Mouse (Mus musculus) kidney, embryonic 15.5 days (tissue): ENCODE results near the gene Kcnk2. TPM values are rescaled to one million over a fixed set of nuclear protein-coding genes. Genes with fewer than 3 reads are reported as not detected.
"Not testable (repeated sequence)": the region's sequence is repeated elsewhere in the genome, so short reads cannot be mapped to it uniquely, and the experiment has no call there.

ENCODE experiments used
- ATAC-seq: fragments of 200-750 bp; cut with Nextera tagmentation; replicated peaks from 2 replicates; pipeline ENCODE4 v1.8.0; 2017; ENCODE audit warnings: moderate TSS enrichment; ENCODE audit not compliant: low FRiP score
- H3K27ac ChIP-seq: fragments of 300-500 bp; sonication (generic); 2 replicates; pipeline ENCODE4 v1.5.1; 2015; ENCODE audit warnings: mild to moderate bottlenecking, inconsistent platforms
- H3K27me3 ChIP-seq: fragments of 300-500 bp; sonication (generic); 2 replicates; pipeline ENCODE4 v1.6.1; 2015; ENCODE audit warnings: inconsistent platforms
- H3K36me3 ChIP-seq: fragments of 300-500 bp; sonication (generic); 2 replicates; pipeline ENCODE4 v1.6.1; 2015; ENCODE audit warnings: inconsistent platforms
- H3K4me1 ChIP-seq: fragments of 300-500 bp; sonication (generic); 2 replicates; pipeline ENCODE4 v1.6.1; 2015; ENCODE audit warnings: inconsistent platforms
- H3K4me2 ChIP-seq: fragments of 300-500 bp; sonication (generic); 2 replicates; pipeline ENCODE4 v1.6.1; 2015; ENCODE audit warnings: moderate library complexity, mild to moderate bottlenecking, inconsistent platforms
- H3K4me3 ChIP-seq: fragments of 300-500 bp; sonication (generic); replicated peaks from 2 replicates; pipeline ENCODE4 v1.5.1; 2015; ENCODE audit warnings: mild to moderate bottlenecking, inconsistent platforms
- H3K9ac ChIP-seq: fragments of 300-500 bp; sonication (generic); 2 replicates; pipeline ENCODE4 v1.6.1; 2015; ENCODE audit warnings: mild to moderate bottlenecking, inconsistent platforms
- H3K9me3 ChIP-seq: fragments of 300-500 bp; sonication (generic); replicated peaks from 2 replicates; pipeline ENCODE4 v1.6.1; 2016; ENCODE audit warnings: inconsistent platforms
- WGBS: fragments of 180-500 bp; shearing (Covaris S2); methylation state at CpG from one replicate; pipeline ENCODE4 v1.1.7; 2015; ENCODE audit warnings: mixed read lengths; 5-methylcytosine and 5-hydroxymethylcytosine counted together
- polyA plus RNA-seq: library from polyadenylated mRNA; unstranded; fragments of >200 nt; fragmentation: Nextera tagmentation; extraction: Ambion mirVana; gene quantifications from 2 replicates; pipeline ENCODE4 v1.2.1, GENCODE M21; 2015

Kcnk2 gene
- polyA plus RNA-seq, 1 experiment from 2014 or later: 2.0 TPM

GRCm38 (mm10) chr1:189253631-189254030 lies 148.4 kb downstream of the Kcnk2 start:
- ATAC-seq: no peak
- Histone ChIP-seq H3K27me3 (no peaks in the 10 kb centered on the region), H3K9ac (no peak overlapping the region), H3K9me3 (no peaks in the 10 kb centered on the region), H3K27ac (no peak overlapping the region), H3K4me1 (no peaks in the 10 kb centered on the region), H3K4me3 (no peak overlapping the region), H3K4me2 (no peak overlapping the region), H3K36me3 (no peaks in the 10 kb centered on the region)

- no peak overlapping the region for H3K9ac ChIP-seq
- H3K4me2 ChIP-seq: no peak overlapping the region
- no peaks in the 10 kb centered on the region for H3K27me3 ChIP-seq
- H3K36me3 ChIP-seq: no peaks in the 10 kb centered on the region
- no peaks in the 10 kb centered on the region for H3K4me1 ChIP-seq
- no peak overlapping the region for H3K27ac ChIP-seq
- H3K4me3 ChIP-seq: no peak overlapping the region
- no peaks in the 10 kb centered on the region for H3K9me3 ChIP-seq
- 65% methylated on average over 3 of the region's 3 CpGs for WGBS
- no peak for ATAC-seq
Observed at GRCm38 (mm10) chr1:189253207-189253606, 148.9 kb downstream of the Kcnk2 start.

DNA sequence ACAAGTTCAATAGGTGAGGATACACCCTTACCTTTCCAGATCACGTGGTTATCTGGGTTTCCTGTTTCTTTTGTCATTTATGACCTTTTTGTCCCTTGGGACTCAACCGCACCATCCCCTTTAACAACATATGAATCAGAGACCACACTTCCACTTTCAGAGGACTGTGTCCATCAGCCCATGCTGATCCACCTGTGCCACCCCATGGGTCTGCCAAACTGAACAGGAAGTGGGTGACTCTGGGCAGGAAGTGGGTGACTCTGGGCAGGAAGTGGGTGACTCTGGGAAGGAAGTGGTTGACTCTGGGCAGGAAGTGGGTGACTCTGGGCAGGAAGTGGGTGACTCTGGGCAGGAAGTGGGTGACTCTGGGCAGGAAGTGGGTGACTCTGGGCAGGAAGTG lies 158.9 kb downstream of the Kcnk2 start:
- not testable (repeated sequence) for H3K36me3 ChIP-seq, H3K9me3 ChIP-seq, H3K27me3 ChIP-seq, H3K27ac ChIP-seq, H3K4me1 ChIP-seq, H3K4me2 ChIP-seq, H3K4me3 ChIP-seq, H3K9ac ChIP-seq, ATAC-seq
- WGBS: 90% methylated on average over 2 of the region's 2 CpGs

DNA sequence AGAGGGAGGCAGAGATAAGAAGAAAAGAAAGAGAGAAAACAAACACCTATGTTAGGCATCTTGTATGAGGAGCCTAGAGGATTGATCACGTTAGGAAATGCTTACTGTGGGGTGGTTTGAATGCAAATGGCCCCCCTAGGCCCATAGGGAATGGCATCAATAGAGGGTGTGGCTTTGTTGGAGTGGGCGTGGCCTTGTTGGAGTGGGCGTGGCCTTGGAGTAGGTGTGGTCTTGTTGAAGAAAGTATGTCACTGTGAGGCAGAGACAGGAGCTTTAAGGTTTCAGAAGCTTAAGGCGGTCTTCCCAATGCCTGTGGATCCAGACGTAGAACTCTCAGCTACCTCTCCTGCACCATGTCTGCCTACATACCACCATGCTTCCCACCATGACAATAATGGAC lies 166.8 kb downstream of the Kcnk2 start:
- ATAC-seq: no peak
- 58% methylated on average over 5 of the region's 5 CpGs for WGBS

DNA sequence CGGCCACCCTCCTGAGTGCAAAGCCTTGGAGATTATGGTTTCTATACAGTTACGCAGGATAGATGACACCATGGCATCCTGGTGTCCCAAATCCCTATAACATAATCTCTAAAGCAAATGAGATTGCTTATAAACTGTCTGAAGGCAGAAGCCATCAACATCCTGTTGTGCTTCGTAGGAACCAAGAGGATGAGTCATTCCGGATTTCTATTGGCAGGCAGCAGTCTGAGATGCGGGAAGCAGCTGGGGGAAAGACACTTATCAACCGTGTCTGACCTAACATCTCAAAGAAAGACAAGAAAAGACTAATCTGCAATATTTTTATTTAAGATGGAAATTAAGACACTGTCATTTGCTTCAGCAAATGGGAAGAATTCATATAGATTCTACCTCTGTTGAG lies 169.2 kb downstream of the Kcnk2 start:
- Histone ChIP-seq H3K27ac (no peak overlapping the region), H3K27me3 (no peaks in the 10 kb centered on the region), H3K4me3 (no peak overlapping the region), H3K9ac (no peak overlapping the region), H3K4me1 (peaks cover 7% of the 10 kb centered on the region), H3K4me2 (no peak overlapping the region), H3K9me3 (no peaks in the 10 kb centered on the region), H3K36me3 (no peaks in the 10 kb centered on the region)
- no peak for ATAC-seq
- 74% methylated on average over 6 of the region's 6 CpGs for WGBS

More for the DNA sequence above, 166.8 kb downstream of the Kcnk2 start:
- no peak overlapping the region for H3K27ac ChIP-seq
- no peak overlapping the region for H3K4me3 ChIP-seq
- H3K27me3 ChIP-seq: no peaks in the 10 kb centered on the region
- H3K4me2 ChIP-seq: no peak overlapping the region
- no peaks in the 10 kb centered on the region for H3K4me1 ChIP-seq
- H3K36me3 ChIP-seq: no peaks in the 10 kb centered on the region
- H3K9ac ChIP-seq: no peak overlapping the region
- no peaks in the 10 kb centered on the region for H3K9me3 ChIP-seq

DNA sequence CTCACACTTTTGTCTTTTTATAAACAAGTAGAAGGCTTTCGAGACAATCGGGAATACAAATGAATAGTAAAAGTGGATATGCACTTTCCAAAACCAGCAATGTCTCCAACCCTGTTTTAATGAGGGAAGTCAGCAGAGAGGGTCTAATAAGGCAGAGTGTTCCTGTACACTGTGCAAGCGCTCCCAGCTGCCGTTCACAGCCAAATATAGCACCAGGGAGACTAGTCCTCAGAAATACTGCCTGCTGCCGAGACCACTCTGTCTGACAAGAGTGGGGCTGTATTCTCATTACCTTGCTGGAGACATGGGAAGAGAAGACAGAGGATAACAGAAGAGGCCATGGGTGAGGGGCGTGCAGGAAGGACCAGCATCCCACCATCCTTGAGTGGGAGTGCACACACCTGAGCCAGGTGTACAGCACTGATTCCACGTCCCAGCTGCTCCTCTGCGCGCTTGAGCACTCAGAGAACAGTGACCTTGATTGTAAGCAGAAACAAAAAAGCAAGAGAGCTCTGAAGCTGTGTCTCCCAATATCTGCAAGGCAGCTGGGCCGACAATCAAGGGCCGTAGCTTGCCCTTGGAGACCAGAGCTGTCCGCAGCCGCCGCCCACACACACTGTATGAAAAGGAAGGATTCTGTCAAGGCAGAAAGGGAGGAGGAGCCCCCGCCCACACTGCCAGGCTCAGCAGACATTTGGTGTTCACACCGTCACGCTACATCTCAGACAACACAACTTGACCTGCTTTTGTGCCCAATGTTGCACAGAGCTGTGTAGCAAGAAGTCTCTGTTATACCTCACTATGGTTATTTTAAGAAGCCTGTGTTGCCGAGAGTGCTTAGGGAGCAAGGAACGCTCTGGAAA lies 173.6 kb downstream of the Kcnk2 start:
- no peak for ATAC-seq
- 45% methylated on average over 19 of the region's 19 CpGs for WGBS
- peaks cover 7% of the 10 kb centered on the region for H3K4me1 ChIP-seq
- no peaks in the 10 kb centered on the region for H3K27me3 ChIP-seq
- no peak overlapping the region; the same call in 1 of the 2 replicates for H3K4me2 ChIP-seq
- H3K9ac ChIP-seq: no peak overlapping the region
- no peak overlapping the region for H3K4me3 ChIP-seq
- no peaks in the 10 kb centered on the region for H3K9me3 ChIP-seq
- no peak overlapping the region for H3K27ac ChIP-seq
- no peaks in the 10 kb centered on the region for H3K36me3 ChIP-seq

GRCm38 (mm10) chr1:189227479-189227878 lies 174.6 kb downstream of the Kcnk2 start:
- H3K36me3 ChIP-seq: no peaks in the 10 kb centered on the region
- H3K27me3 ChIP-seq: no peaks in the 10 kb centered on the region
- H3K9me3 ChIP-seq: no peaks in the 10 kb centered on the region
- H3K4me3 ChIP-seq: no peak overlapping the region
- 76% methylated on average over 4 of the region's 4 CpGs for WGBS
- no peak overlapping the region for H3K27ac ChIP-seq
- no peak overlapping the region for H3K4me2 ChIP-seq
- H3K4me1 ChIP-seq: peaks cover 7% of the 10 kb centered on the region
- H3K9ac ChIP-seq: no peak overlapping the region
- no peak for ATAC-seq

DNA sequence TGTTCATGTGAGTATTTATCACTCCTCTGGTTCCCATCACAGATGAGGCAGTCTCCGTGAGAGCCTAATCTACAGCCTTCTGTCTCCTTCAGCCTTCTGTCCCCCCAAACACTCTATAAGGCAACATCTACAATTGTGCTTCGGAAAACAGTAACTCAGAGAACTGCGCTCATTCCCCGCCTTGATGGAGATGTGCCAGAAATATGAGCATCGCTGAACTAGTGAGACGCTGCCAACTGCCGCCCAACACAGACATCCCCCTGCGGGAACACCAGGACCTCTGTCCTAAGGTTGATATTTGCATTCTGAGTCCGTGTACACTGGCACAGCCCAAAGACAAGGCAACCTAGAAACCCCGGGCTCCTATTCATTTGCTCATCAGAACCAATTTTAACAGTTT lies 183.0 kb downstream of the Kcnk2 start:
- no peaks in the 10 kb centered on the region for H3K9me3 ChIP-seq
- no peaks in the 10 kb centered on the region for H3K36me3 ChIP-seq
- H3K27ac ChIP-seq: no peak overlapping the region
- no peaks in the 10 kb centered on the region for H3K4me1 ChIP-seq
- 88% methylated on average over 10 of the region's 10 CpGs for WGBS
- H3K9ac ChIP-seq: no peak overlapping the region
- no peak overlapping the region for H3K4me2 ChIP-seq
- H3K27me3 ChIP-seq: no peaks in the 10 kb centered on the region
- no peak overlapping the region for H3K4me3 ChIP-seq
- no peak for ATAC-seq

GRCm38 (mm10) chr1:189217751-189218564 lies 184.1 kb downstream of the Kcnk2 start:
- no peak for ATAC-seq

DNA sequence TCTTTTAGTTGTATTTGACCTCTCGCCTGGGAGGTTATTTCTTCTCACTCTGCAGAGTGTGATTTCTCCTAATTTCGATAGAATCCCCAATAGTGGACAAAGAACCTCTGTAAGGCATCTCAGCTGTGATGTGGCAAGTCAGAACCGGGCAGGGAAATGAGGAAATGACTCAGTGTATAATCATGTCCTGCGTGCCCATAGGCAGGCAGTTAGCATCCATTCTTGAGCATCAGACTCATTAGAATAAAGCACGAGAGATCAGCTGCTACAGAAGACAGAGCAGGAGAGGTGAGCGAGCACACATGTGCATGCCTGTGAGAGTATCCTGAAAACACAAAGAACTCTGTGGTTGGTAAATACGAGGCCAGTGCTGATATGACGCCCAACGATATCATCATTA lies 186.9 kb downstream of the Kcnk2 start:
- no peak for ATAC-seq
- Histone ChIP-seq H3K27ac (no peak overlapping the region), H3K36me3 (no peaks in the 10 kb centered on the region), H3K27me3 (no peaks in the 10 kb centered on the region), H3K9ac (no peak overlapping the region), H3K4me2 (no peak overlapping the region), H3K9me3 (no peaks in the 10 kb centered on the region), H3K4me3 (no peak overlapping the region), H3K4me1 (no peaks in the 10 kb centered on the region)
- 68% methylated on average over 9 of the region's 9 CpGs for WGBS

More at GRCm38 (mm10) chr1:189217751-189218564, 184.1 kb downstream of the Kcnk2 start:
- Histone ChIP-seq H3K4me1 (no peaks in the 10 kb centered on the region), H3K4me3 (no peak overlapping the region), H3K36me3 (no peaks in the 10 kb centered on the region), H3K27ac (no peak overlapping the region), H3K4me2 (no peak overlapping the region), H3K9me3 (no peaks in the 10 kb centered on the region), H3K27me3 (no peaks in the 10 kb centered on the region), H3K9ac (no peak overlapping the region)
- 84% methylated on average over 11 of the region's 11 CpGs for WGBS

DNA sequence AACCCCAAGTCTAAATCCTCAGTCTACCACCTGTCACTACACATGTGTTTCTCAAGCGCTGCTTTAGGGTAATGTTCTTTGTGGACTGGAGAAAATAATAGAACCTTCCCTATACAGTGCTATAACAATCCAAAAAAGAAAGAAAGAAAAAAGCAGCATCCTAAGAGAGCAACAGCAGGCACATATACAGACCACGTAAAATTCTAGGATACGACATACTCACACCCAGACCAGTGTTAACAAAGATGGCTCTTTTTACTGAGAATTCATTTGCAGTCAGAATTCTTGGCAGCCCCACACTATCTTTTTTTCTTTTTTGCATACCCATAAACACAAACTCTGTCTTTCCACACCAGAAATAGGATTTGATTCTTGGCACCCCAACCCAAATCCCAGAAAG lies 187.6 kb downstream of the Kcnk2 start:
- no peak overlapping the region for H3K27ac ChIP-seq
- no peak overlapping the region for H3K9ac ChIP-seq
- no peaks in the 10 kb centered on the region for H3K9me3 ChIP-seq
- no peak overlapping the region for H3K4me3 ChIP-seq
- no peaks in the 10 kb centered on the region for H3K4me1 ChIP-seq
- no peak for ATAC-seq
- no peaks in the 10 kb centered on the region for H3K36me3 ChIP-seq
- WGBS: 85% methylated on average over 3 of the region's 3 CpGs
- H3K27me3 ChIP-seq: no peaks in the 10 kb centered on the region
- H3K4me2 ChIP-seq: no peak overlapping the region

DNA sequence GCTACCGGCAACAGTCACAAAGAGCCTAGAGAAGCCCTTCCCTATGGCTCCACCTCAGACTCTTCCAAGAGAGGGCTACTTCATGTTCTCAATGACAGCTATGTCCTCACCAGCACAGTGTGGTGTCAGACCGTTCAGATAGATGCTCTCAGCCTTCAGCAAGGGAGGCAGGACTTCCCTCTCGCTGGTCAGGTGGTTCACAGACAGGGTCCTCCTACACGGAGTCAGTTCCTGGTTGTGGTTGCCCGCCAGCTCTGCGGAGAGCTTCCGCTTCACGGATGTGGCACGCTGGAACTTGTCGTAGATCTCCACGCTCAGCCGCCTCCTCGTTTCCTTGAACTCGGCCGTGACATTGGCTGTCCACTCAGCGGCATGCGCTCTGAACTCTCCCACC lies 192.4 kb downstream of the Kcnk2 start:
- Histone ChIP-seq H3K9ac (no peak overlapping the region), H3K4me2 (no peak overlapping the region), H3K4me3 (no peak overlapping the region), H3K9me3 (no peaks in the 10 kb centered on the region), H3K36me3 (no peaks in the 10 kb centered on the region), H3K27me3 (no peaks in the 10 kb centered on the region), H3K27ac (no peak overlapping the region), H3K4me1 (no peaks in the 10 kb centered on the region)
- WGBS: 82% methylated on average over 17 of the region's 17 CpGs
- ATAC-seq: no peak
